Mouse (Mus musculus) neural tube, embryonic 12.5 days (tissue): Measurements from ENCODE around the gene Cdh5. TPM values are rescaled to one million over a fixed set of nuclear protein-coding genes. Genes with fewer than 3 reads are reported as not detected.

Experiments used
- ATAC-seq: fragments of 200-750 bp; cut with Nextera tagmentation; 2 replicates; pipeline ENCODE4 v1.8.0; 2017; ENCODE audit warnings: low read depth, mild to moderate bottlenecking, moderate TSS enrichment, moderate library complexity; ENCODE audit not compliant: low FRiP score
- H3K27ac ChIP-seq: fragments of 300-500 bp; sonication (generic); 2 replicates; pipeline ENCODE4 v1.5.1; 2016
- H3K27me3 ChIP-seq: fragments of 300-500 bp; sonication (generic); replicated peaks from 2 replicates; pipeline ENCODE4 v1.6.1; 2016; ENCODE audit warnings: mild to moderate bottlenecking
- H3K36me3 ChIP-seq: fragments of 300-500 bp; sonication (generic); 2 replicates; pipeline ENCODE4 v1.6.1; 2016; ENCODE audit warnings: mild to moderate bottlenecking
- H3K4me1 ChIP-seq: fragments of 300-500 bp; sonication (generic); 2 replicates; pipeline ENCODE4 v1.6.1; 2016
- H3K4me2 ChIP-seq: fragments of 300-500 bp; sonication (generic); replicated peaks from 2 replicates; pipeline ENCODE4 v1.6.1; 2016; ENCODE audit warnings: mild to moderate bottlenecking
- H3K4me3 ChIP-seq: fragments of 300-500 bp; sonication (generic); 2 replicates; pipeline ENCODE4 v1.5.1; 2016
- H3K9ac ChIP-seq: fragments of 300-500 bp; sonication (generic); 2 replicates; pipeline ENCODE4 v1.6.1; 2016; ENCODE audit warnings: mild to moderate bottlenecking
- H3K9me3 ChIP-seq: fragments of 300-500 bp; sonication (generic); 2 replicates; pipeline ENCODE4 v1.6.1; 2016; ENCODE audit warnings: mild to moderate bottlenecking
- WGBS: fragments of 180-500 bp; shearing (Covaris S2); methylation state at CpG from one replicate; pipeline ENCODE4 v1.1.7; 2016; 5-methylcytosine and 5-hydroxymethylcytosine counted together
- polyA plus RNA-seq: library from polyadenylated mRNA; unstranded; fragments of >200 nt; fragmentation: Nextera tagmentation; extraction: Ambion mirVana; gene quantifications from 2 replicates; pipeline ENCODE4 v1.2.1, GENCODE M21; 2016

Cdh5 gene
- polyA plus RNA-seq, 1 experiment from 2014 or later = 17.1 TPM

DNA sequence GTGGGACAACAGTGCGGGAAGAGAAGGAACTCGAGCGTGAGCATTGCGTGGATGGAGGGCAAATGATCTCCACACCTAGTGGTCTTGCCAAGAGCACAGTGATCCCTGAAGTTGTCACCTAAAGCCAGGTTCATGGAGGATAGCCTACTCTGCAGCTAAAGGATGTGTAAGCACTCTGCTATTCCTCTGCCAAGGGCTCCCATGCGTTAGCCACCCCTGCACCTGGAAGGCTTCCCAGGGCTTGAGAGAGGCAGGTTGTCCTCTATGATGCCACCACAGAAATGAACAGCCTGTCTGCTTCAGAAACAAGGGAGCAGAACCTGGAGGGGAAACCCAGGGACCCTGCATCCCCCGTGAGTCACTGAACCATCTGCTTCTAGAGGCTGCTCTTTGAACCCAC lies 86.2 kb downstream of the Cdh5 start:
- ATAC-seq = no peak
- 85% methylated on average over 6 of the region's 6 CpGs for WGBS

GRCm38 (mm10) chr8:104188459-104188858 lies 87.0 kb downstream of the Cdh5 start:
- Histone ChIP-seq H3K4me3 (no peak overlapping the region), H3K4me2 (no peak overlapping the region), H3K4me1 (peaks cover 19% of the 10 kb centered on the region), H3K9me3 (0 out of 2 replicates have a peak, but pooled peaks cover 5% of the 10 kb centered on the region), H3K27ac (no peak overlapping the region), H3K36me3 (no peaks in the 10 kb centered on the region), H3K27me3 (no peaks in the 10 kb centered on the region), H3K9ac (no peak overlapping the region)
- WGBS = 67% methylated on average over 5 of the region's 5 CpGs
- ATAC-seq = no peak

More for the DNA sequence above, 86.2 kb downstream of the Cdh5 start:
- Histone ChIP-seq H3K36me3 (no peaks in the 10 kb centered on the region), H3K27me3 (no peaks in the 10 kb centered on the region), H3K4me3 (no peak overlapping the region), H3K9ac (no peak overlapping the region), H3K9me3 (no peaks in the 10 kb centered on the region), H3K27ac (no peak overlapping the region), H3K4me1 (peaks cover 19% of the 10 kb centered on the region), H3K4me2 (no peak overlapping the region)

DNA sequence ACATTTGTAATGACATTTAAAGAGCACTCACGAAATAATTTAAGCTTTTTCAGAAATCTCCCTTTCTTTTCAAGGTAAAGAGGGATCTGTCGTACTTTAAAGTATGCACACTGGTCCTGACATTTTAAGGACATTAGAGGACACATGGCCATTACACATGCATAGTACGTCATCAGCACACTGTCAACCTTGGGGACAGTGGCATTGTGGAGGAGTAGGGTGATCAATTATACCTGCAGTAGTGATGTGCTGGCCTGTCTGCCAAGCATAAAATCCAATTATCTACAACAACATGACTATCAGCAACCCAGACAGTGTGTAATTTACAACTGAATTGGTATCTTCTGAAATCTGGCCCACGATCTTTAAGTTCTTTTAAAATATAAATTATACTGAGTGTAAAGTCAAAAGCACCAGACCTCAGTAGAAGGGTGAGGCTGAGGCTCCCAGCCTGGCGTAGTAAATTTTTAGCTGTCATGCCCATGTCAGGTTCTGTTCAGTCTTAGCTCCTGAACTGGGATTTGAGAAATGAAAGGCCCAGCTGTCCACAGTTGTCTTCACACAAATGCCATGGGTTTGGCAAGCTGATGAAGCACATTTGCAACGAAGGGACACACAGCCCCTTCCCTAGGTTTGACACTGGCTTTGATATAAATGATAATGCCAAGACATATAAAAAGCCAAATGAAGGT lies 89.5 kb downstream of the Cdh5 start:
- 0 out of 2 replicates have a peak, but pooled peaks cover 5% of the 10 kb centered on the region for H3K9me3 ChIP-seq
- no peaks in the 10 kb centered on the region for H3K27me3 ChIP-seq
- WGBS = 56% methylated on average over 6 of the region's 6 CpGs
- ATAC-seq = peak; percentile 55; the same call in 1 of the 2 replicates
- no peak overlapping the region for H3K27ac ChIP-seq
- H3K4me1 ChIP-seq = peaks cover 13% of the 10 kb centered on the region
- H3K9ac ChIP-seq = no peak overlapping the region
- H3K4me3 ChIP-seq = no peak overlapping the region
- H3K4me2 ChIP-seq = no peak overlapping the region
- H3K36me3 ChIP-seq = no peaks in the 10 kb centered on the region

DNA sequence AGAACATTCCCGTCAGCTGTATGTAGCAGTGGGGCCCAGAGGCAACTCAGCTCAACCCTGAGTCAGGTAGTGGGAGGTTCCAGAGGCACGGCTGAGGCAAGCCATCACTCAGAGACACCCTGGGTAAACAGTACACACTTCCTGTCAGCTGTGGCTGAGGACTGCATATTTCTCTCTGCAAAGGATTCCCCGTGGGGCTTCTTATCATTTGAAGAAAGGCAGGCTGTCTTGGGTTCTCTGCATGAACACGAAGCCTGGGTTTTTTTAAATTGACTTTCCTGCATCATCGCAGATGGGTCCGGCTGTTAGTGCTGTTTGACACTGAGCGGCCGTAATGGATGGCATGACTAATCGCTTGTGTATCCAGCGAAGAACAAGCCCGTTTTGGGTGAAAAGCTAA lies 90.1 kb downstream of the Cdh5 start:
- peak overlapping the region; percentile 27; the same call in 1 of the 2 replicates for H3K4me2 ChIP-seq
- no peaks in the 10 kb centered on the region for H3K36me3 ChIP-seq
- H3K4me1 ChIP-seq = peaks cover 13% of the 10 kb centered on the region
- no peak overlapping the region for H3K4me3 ChIP-seq
- ATAC-seq = peak; percentile 85
- no peaks in the 10 kb centered on the region for H3K27me3 ChIP-seq
- H3K27ac ChIP-seq = no peak overlapping the region
- 0 out of 2 replicates have a peak, but pooled peaks cover 5% of the 10 kb centered on the region for H3K9me3 ChIP-seq
- 14% methylated on average over 11 of the region's 11 CpGs for WGBS
- no peak overlapping the region for H3K9ac ChIP-seq

Other genes with a start within 250 kb of the Cdh5 start
- 3.7 and 4.3 TPM in 2 replicates for gene Bean1, start 68.8 kb downstream of the Cdh5 start, polyA plus RNA-seq
- gene Tk2, start 146.9 kb downstream of the Cdh5 start, polyA plus RNA-seq = 42.4 and 43.2 TPM in 2 replicates
- gene Cklf, start 149.2 kb downstream of the Cdh5 start, polyA plus RNA-seq = 35.1 and 38.2 TPM in 2 replicates
- not detected in 2 replicates for gene Cmtm2a, start 191.6 kb downstream of the Cdh5 start, polyA plus RNA-seq
- not detected in 2 replicates for gene Gm45711, start 208.5 kb downstream of the Cdh5 start, polyA plus RNA-seq
- not detected in 2 replicates for gene Cmtm1, start 208.5 kb downstream of the Cdh5 start, polyA plus RNA-seq
- gene Gm11020, start 219.9 kb downstream of the Cdh5 start, polyA plus RNA-seq = not detected in 2 replicates
- not detected in 2 replicates for gene Cmtm2b, start 220.6 kb downstream of the Cdh5 start, polyA plus RNA-seq
- 73.6 and 76.8 TPM in 2 replicates for gene Cmtm3, start 237.8 kb downstream of the Cdh5 start, polyA plus RNA-seq